Mouse (Mus musculus) megakaryocyte, embryonic 14.5 days (primary cell): ENCODE measurements around the gene Zkscan8.

Source experiments
- FLI1 ChIP-seq: IDR thresholded peaks from 2 replicates; pipeline ENCODE4 v1.6.1; 2012; ENCODE audit warnings: low read length, inconsistent platforms, mixed read lengths
- GATA1 ChIP-seq: IDR thresholded peaks from 3 replicates; pipeline ENCODE4 v1.6.1; 2012; ENCODE audit warnings: mixed read lengths, low read length, inconsistent platforms, borderline replicate concordance

- TF ChIP-seq GATA1: no peak
- no peak for TF ChIP-seq FLI1
Measured at GRCm38 (mm10) chr13:21492847-21493246, 38.1 kb downstream of the Zkscan8 start.
